In the genomic region with DNA sequence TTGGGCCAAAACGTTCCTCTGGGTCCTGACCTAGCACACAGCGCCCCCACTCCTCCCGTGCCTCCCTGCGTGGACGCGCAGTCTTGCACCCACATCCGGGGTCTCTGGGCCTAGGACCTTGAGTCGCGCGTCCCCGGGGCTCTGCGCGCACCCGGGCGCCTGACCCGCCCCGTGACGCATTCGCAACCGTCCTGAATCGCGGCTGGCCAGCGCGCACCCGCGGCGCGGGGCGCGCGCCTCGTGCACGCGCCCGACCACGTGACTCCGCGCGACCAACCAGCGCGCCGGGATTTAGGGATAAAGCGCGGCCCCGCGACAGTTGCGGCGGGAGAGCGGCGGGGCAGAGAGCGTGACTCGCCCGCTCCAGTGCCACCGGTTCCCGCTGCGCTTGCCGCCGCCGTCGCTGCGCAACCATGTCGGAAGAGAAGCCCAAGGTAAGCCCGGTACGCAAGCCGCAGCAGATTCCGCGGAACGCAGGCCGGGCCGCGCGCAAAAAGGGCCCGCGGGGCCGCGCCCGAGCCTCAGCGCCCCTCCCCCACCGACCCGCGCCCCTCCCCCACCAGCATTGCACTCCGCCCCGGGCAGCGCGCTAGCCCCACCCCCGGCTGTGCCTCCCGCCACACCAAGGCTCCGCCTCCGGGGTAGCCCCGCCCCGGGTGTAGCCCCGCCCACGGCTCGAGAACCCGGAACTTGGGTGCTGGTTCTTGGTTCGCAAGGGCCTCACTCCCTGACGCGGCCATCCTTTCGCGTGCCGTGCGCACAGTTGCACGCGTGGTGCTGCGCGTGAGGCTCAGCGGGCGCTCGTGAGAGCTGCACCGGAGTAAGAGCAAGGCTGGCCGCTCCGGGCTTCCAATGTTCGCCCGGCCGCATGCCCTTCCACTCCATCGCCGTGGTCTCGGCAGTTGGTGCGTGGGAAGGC, we compare ENCODE assay signal across 8 mouse cellular contexts. TPM values are rescaled to one million over a fixed set of nuclear protein-coding genes. Genes with fewer than 3 reads are reported as not detected.
DNase-seq lines count a peak whose midpoint lies in the region; ATAC-seq lines count a peak whose summit lies in the region.

Gene Sumo3 (plus strand): TSS at position 190 of the 919 bp plus-strand sequence.
Gene Gm49325 (plus strand): TSS at position 290 of the 919 bp plus-strand sequence.

- intact Hi-C loops in gastrocnemius, postnatal 14 days (cut with DNase I; ENCODE audit: low total_unique reads) = no loop called here
- intact Hi-C loops in left cerebral cortex, postnatal 10 days (cut with DNase I) = loop anchor here (5.0 kb wide), 1 partner anchor 89 kb away; the partner anchor contains the start of gene Fam207a

- peak within 1 kb of the TSS; percentile 83 for H3K4me3 ChIP-seq in intestine, embryonic 14.5 days (ENCODE audit: low read depth, low read length)

- peak within 1 kb of the TSS; percentile 87 for H3K9ac ChIP-seq in intestine, embryonic 14.5 days (ENCODE audit: low read length)

- peak; percentile 89 for ATAC-seq in intestine, embryonic 14.5 days (replicated peaks; ENCODE audit: low FRiP score, low TSS enrichment, low read depth)
- peak; percentile 83 for ATAC-seq in megakaryocyte progenitor cell, adult 5-6 weeks (replicated peaks; ENCODE audit: poor library complexity)

- 1% methylated on average over 119 of the region's 119 CpGs for WGBS in intestine, embryonic 14.5 days

- peaks cover 13% of the 10 kb centered on the region for H3K4me1 ChIP-seq in intestine, embryonic 14.5 days (replicated peaks; ENCODE audit: control insufficient read depth, insufficient read depth, low read length)

- DNase-seq in adrenal gland, adult (ENCODE audit: inconsistent age in 2 of 2, low spot score in 1 of 2) = peak; percentile 98 to 99
- DNase-seq in embryo, embryonic 10.5 days (ENCODE audit: low spot score) = peak; percentile 91
- DNase-seq in gastrocnemius, postnatal 14 days = peak; percentile 98
- DNase-seq in intestine, embryonic 14.5 days (ENCODE audit: low spot score) = peak; percentile 99
- peak; percentile 89 to 97 for DNase-seq in left cerebral cortex, postnatal 10 days (ENCODE audit: extremely low spot score in 1 of 2, low spot score in 2 of 2)
- peak; percentile 94 for DNase-seq in right cerebral cortex, postnatal 10 days (ENCODE audit: low spot score in 2 of 2)
- DNase-seq in urinary bladder, postnatal 14 days (ENCODE audit: low spot score) = peak; percentile 99

- H3K27ac ChIP-seq in intestine, embryonic 14.5 days (ENCODE audit: low read depth) = peak within 1 kb of the TSS; percentile 98

- peak within 1 kb of the TSS; percentile 93 for H3K4me2 ChIP-seq in intestine, embryonic 14.5 days (ENCODE audit: low read length)

- H3K9me3 ChIP-seq in intestine, embryonic 14.5 days (ENCODE audit: control insufficient read depth, low read length) = no peaks in the 10 kb centered on the region

- peaks cover 23% of the 10 kb centered on the region for H3K36me3 ChIP-seq in intestine, embryonic 14.5 days (ENCODE audit: control insufficient read depth, insufficient read depth, low read length)

- H3K27me3 ChIP-seq in intestine, embryonic 14.5 days (replicated peaks; ENCODE audit: control insufficient read depth, insufficient read depth, low read length) = no peaks in the 10 kb centered on the region

RNA-seq across cellular contexts. Expression of gene Sumo3, which starts in this region (rescaled TPM):
- total RNA-seq in gastrocnemius, postnatal 14 days (2021) = 10 to 100 TPM; 41.9 to 46.5 TPM
- 314 and 336 TPM in 2 replicates for polyA plus RNA-seq in intestine, embryonic 14.5 days (2014; fragmentation: Nextera tagmentation; extraction: Ambion mirVana)
- 100 to 1,000 TPM; 142 to 154 TPM for total RNA-seq in left cerebral cortex, postnatal 10 days (2021)
- 34.5 and 38.8 TPM in 2 replicates for total RNA-seq in megakaryocyte progenitor cell, adult 5-6 weeks (2015)
- 187 and 212 TPM in 2 replicates for total RNA-seq in megakaryocyte progenitor cell, adult 5-6 weeks (2017)

RNA-seq across cellular contexts. Expression of gene Gm49325, which starts in this region (rescaled TPM):
- 10 to 100 TPM in 1 of 2 experiments, 1 to 10 TPM in 1; 5.8 to 10.3 TPM for total RNA-seq in gastrocnemius, postnatal 14 days (2021)
- 2.0 TPM in 1 of 2 replicates, not detected in the other for polyA plus RNA-seq in intestine, embryonic 14.5 days (2014; fragmentation: Nextera tagmentation; extraction: Ambion mirVana)
- 10 to 100 TPM; 18.5 to 22.8 TPM for total RNA-seq in left cerebral cortex, postnatal 10 days (2021)
- total RNA-seq in megakaryocyte progenitor cell, adult 5-6 weeks (2015) = not detected in 2 replicates
- 1.1 TPM in 1 of 2 replicates, not detected in the other for total RNA-seq in megakaryocyte progenitor cell, adult 5-6 weeks (2017)

Comparison
In these comparisons a context has a peak if more than half of its experiments do, and no peak if none do; other contexts are left out.
1. Peak in every context shown above with its lines: DNase-seq, ATAC-seq, H3K4me3 ChIP-seq and H3K27ac ChIP-seq.